Mouse (Mus musculus) layer of hippocampus, adult 18-20 months (tissue): Measurements from ENCODE around the gene Fastkd3. TPM values are rescaled to one million over a fixed set of nuclear protein-coding genes. Genes with fewer than 3 reads are reported as not detected.
"Not testable (repeated sequence)": the region's sequence is repeated elsewhere in the genome, so short reads cannot be mapped to it uniquely, and the experiment has no call there.

Experiments used
- DNase-seq, 2 experiments: peaks; one replicate each; pipeline ENCODE4 v3.0.0; 2022; ENCODE audit warnings: low spot score in 2 of 2
- long read RNA-seq: library from polyadenylated mRNA; stranded (forward); transcript quantifications from one replicate; pipeline ENCODE4 v2.0.0, GENCODE M21; 2021
- total RNA-seq, 2 experiments: library from RNA; stranded (reverse); gene quantifications; 2 replicates each; pipeline ENCODE4 v1.2.3; 2021

Fastkd3 gene
- 10 to 100 TPM; 16.7 to 16.8 TPM for total RNA-seq
- long read RNA-seq, transcript Fastkd3-201 (7 exons, 2,421 nt) = major isoform, 7 of 34 reads
- long read RNA-seq, partial matches to known transcripts = 2 of 34 reads
- long read RNA-seq, other reads (novel, unspliced or antisense) = 19 of 34 reads

- peak; percentile 98 for DNase-seq
Observed at GRCm38 (mm10) chr13:68581747-68582516, at the start of gene Fastkd3, which contains the start of gene Mtrr. Gene Fastkd3 (plus strand): TSS chr13:68582234. Gene Mtrr (minus strand): TSS chr13:68582149.

- DNase-seq = not testable (repeated sequence)
Observed at GRCm38 (mm10) chr13:68553391-68553790, 28.6 kb upstream of the Fastkd3 start.

- DNase-seq = no peak
Observed at GRCm38 (mm10) chr13:68568110-68568509, 13.9 kb upstream of the Fastkd3 start.

GRCm38 (mm10) chr13:68568548-68568947 is 13.5 kb upstream of the Fastkd3 start:
- DNase-seq = no peak

GRCm38 (mm10) chr13:68569589-68570336 is 12.3 kb upstream of the Fastkd3 start:
- peak; percentile 74 to 93 for DNase-seq

GRCm38 (mm10) chr13:68572247-68572646 is 9.8 kb upstream of the Fastkd3 start:
- DNase-seq = no peak

GRCm38 (mm10) chr13:68572966-68573913 is 8.8 kb upstream of the Fastkd3 start:
- no peak for DNase-seq

GRCm38 (mm10) chr13:68574398-68574797 is 7.6 kb upstream of the Fastkd3 start:
- no peak for DNase-seq

GRCm38 (mm10) chr13:68577945-68578344 is 4.1 kb upstream of the Fastkd3 start:
- peak; percentile 72 to 91 for DNase-seq

GRCm38 (mm10) chr13:68581086-68581740 is 821 bp upstream of the Fastkd3 start:
- no peak for DNase-seq

GRCm38 (mm10) chr13:68582517-68582780 is 415 bp downstream of the Fastkd3 start:
- DNase-seq = no peak

- no peak for DNase-seq
Observed at GRCm38 (mm10) chr13:68583961-68584360, 1.9 kb downstream of the Fastkd3 start.

- no peak for DNase-seq
Observed at GRCm38 (mm10) chr13:68585441-68585840, 3.4 kb downstream of the Fastkd3 start.

GRCm38 (mm10) chr13:68588352-68588751 is 6.3 kb downstream of the Fastkd3 start:
- DNase-seq = no peak

GRCm38 (mm10) chr13:68593797-68594196 is 11.8 kb downstream of the Fastkd3 start:
- DNase-seq = no peak

GRCm38 (mm10) chr13:68597199-68597598 is 15.2 kb downstream of the Fastkd3 start, which contains the start of gene 1700001L19Rik:
Gene 1700001L19Rik (plus strand): TSS chr13:68597421.
- DNase-seq = peak in 1 of 2 experiments; percentile 35

GRCm38 (mm10) chr13:68597667-68598066 is 15.6 kb downstream of the Fastkd3 start:
- DNase-seq = no peak

GRCm38 (mm10) chr13:68598953-68599352 is 16.9 kb downstream of the Fastkd3 start:
- DNase-seq = no peak

- peak in 1 of 2 experiments; percentile 79 for DNase-seq
Observed at GRCm38 (mm10) chr13:68601184-68601583, 19.1 kb downstream of the Fastkd3 start.

GRCm38 (mm10) chr13:68603085-68603484 is 21.1 kb downstream of the Fastkd3 start:
- no peak for DNase-seq
